Mouse (Mus musculus) CH12.LX (cell line): ENCODE measurements at regions not wholly inside any gene's neighbourhood (a gene's known extent, or its start where the extent isn't known, plus 50 kb on each side); places are given as distances from the start of the nearest gene placed in this dataset.

Experiments
- BHLHE40 ChIP-seq: IDR thresholded peaks from 2 replicates; pipeline ENCODE4 v1.6.1; 2011; ENCODE audit warnings: mild to moderate bottlenecking, low read depth, low read length, improper control_type of control experiment
- CTCF ChIP-seq, 2 experiments: IDR thresholded peaks in 1 of 2; conservative IDR thresholded peaks in 1 of 2; 2 replicates each; pipeline ENCODE4 v1.5.1; 2011 to 2012; ENCODE audit warnings: low read depth in 2 of 2, low read length in 2 of 2, improper control_type of control experiment in 1 of 2, inconsistent platforms in 1 of 2, mild to moderate bottlenecking in 1 of 2, moderate library complexity in 1 of 2
- ELF1 ChIP-seq: IDR thresholded peaks from 2 replicates; pipeline ENCODE4 v1.6.1; 2014; ENCODE audit warnings: low read depth, mild to moderate bottlenecking, inconsistent platforms, low read length, improper control_type of control experiment
- EP300 ChIP-seq: IDR thresholded peaks from 2 replicates; pipeline ENCODE4 v1.6.1; 2011; ENCODE audit warnings: low read length, improper control_type of control experiment
- ETS1 ChIP-seq: conservative IDR thresholded peaks from 2 replicates; pipeline ENCODE4 v1.6.1; 2012; ENCODE audit warnings: low read depth, mild to moderate bottlenecking, inconsistent platforms, low read length, improper control_type of control experiment, moderate library complexity
- HCFC1 ChIP-seq: IDR thresholded peaks from 2 replicates; pipeline ENCODE4 v1.6.1; 2012; ENCODE audit warnings: low read depth, mild to moderate bottlenecking, inconsistent platforms, low read length, improper control_type of control experiment
- JUND ChIP-seq: conservative IDR thresholded peaks from 2 replicates; pipeline ENCODE4 v1.6.1; 2011; ENCODE audit warnings: low read depth, low read length, improper control_type of control experiment
- KAT2A ChIP-seq: IDR thresholded peaks from 2 replicates; pipeline ENCODE4 v1.6.1; 2012; ENCODE audit warnings: low read length, improper control_type of control experiment, inconsistent platforms; ENCODE audit not compliant: insufficient replicate concordance
- MAX ChIP-seq: IDR thresholded peaks from 2 replicates; pipeline ENCODE4 v1.6.1; 2011; ENCODE audit warnings: low read length, improper control_type of control experiment
- POLR2A ChIP-seq: IDR thresholded peaks from 2 replicates; pipeline ENCODE4 v1.6.1; 2011; ENCODE audit warnings: low read depth, mild to moderate bottlenecking, improper control_type of control experiment, low read length
- SMC3 ChIP-seq: IDR thresholded peaks from 2 replicates; pipeline ENCODE4 v1.6.1; 2011; ENCODE audit warnings: low read depth, low read length, improper control_type of control experiment
- TBP ChIP-seq: conservative IDR thresholded peaks from 2 replicates; pipeline ENCODE4 v1.6.1; 2011; ENCODE audit warnings: low read depth, low read length, improper control_type of control experiment
- ZNF384 ChIP-seq: IDR thresholded peaks from 2 replicates; pipeline ENCODE4 v1.6.1; 2012; ENCODE audit warnings: low read depth, low read length, improper control_type of control experiment, inconsistent platforms

DNA sequence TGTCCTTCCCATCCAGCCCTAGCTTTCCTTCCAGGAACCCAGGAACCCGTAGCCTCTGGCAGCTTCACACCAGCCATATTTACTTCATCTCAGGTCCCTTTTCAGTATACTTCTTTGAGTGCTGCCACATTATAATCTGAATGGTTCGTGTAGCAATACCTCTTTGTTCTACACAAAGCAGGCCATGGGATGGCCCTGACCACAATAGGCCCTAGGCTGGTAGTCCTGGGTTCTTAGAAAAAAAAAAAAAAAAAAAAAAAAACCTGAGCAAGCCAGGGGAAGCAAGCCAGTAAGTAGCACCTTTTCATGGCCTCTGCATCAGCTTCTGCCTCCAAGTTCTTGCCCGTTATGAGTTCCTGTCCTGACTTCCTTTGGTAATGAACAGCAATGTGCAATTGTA is 177.6 kb downstream of the Diras2 start:
- TF ChIP-seq MAX = no peak
- TF ChIP-seq BHLHE40 = no peak
- no peak for TF ChIP-seq TBP
- TF ChIP-seq ETS1 = no peak
- TF ChIP-seq CTCF (conservative IDR thresholded peaks at IDR 0.05 in 1 of 2, IDR thresholded peaks at IDR 0.05 in 1 of 2; ENCODE audit: low read depth in 2 of 2, low read length in 2 of 2) = no peak
- TF ChIP-seq ZNF384 = no peak
- TF ChIP-seq ELF1 = no peak
- no peak for TF ChIP-seq HCFC1
- no peak for TF ChIP-seq EP300
- TF ChIP-seq SMC3 = no peak
- no peak for TF ChIP-seq KAT2A
- no peak for TF ChIP-seq POLR2A
- no peak for TF ChIP-seq JUND
